Mouse (Mus musculus): ENCODE data around the gene Pih1d3. TPM values are rescaled to one million over a fixed set of nuclear protein-coding genes. Genes with fewer than 3 reads are reported as not detected.
A peak's percentile ranks its signal among the peaks of the same experiment; 100 is the strongest.

Pih1d3 gene
- polyA plus RNA-seq, 1 experiment from 2014 or later: not detected

DNA sequence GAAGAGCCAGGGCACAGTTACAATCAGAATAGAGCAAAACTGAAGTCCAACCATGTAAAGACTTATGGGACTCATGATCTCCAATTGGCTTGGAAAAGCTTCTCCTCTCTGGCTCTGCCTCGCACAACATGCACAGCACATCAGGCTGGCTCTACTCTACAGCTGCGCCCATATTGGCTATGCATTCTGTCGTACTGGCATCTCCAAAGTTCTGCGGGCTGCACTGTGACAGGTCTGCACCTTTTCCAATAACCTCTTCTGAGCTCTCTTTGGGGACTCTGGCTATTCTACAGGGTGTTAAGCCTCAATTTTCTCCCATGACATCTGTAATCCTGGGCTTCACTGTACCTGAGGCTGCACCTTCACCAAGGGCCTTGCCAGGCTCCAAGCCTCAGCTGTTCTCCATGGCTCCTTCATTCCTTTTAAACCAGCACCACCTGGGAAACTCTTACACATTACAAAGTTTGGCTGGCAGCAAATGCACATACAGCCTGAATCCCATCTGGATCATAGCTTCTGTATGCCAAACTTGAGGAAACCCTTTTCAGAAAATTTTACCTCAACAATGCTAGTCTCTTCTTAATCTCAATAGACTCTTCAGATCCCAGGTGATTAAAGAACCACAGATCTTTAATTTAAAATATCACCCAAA lies 1.9 kb upstream of the Pih1d3 start:
- Histone ChIP-seq H3K27me3 (no peaks in the 10 kb centered on the region), H3K36me3 (no peaks in the 10 kb centered on the region), H3K27ac (no peak overlapping the region), H3K4me3 (replicated peaks) (no peak overlapping the region), H3K4me1 (replicated peaks) (no peaks in the 10 kb centered on the region), H3K4me2 (no peak overlapping the region), H3K9ac (replicated peaks) (no peak overlapping the region), H3K9me3 (no peaks in the 10 kb centered on the region)
- no peak for ATAC-seq (ENCODE audit: insufficient number of reproducible peaks, insufficient read depth, low FRiP score, low TSS enrichment, low read depth)
- 92% methylated on average over 4 of the region's 4 CpGs for WGBS

DNA sequence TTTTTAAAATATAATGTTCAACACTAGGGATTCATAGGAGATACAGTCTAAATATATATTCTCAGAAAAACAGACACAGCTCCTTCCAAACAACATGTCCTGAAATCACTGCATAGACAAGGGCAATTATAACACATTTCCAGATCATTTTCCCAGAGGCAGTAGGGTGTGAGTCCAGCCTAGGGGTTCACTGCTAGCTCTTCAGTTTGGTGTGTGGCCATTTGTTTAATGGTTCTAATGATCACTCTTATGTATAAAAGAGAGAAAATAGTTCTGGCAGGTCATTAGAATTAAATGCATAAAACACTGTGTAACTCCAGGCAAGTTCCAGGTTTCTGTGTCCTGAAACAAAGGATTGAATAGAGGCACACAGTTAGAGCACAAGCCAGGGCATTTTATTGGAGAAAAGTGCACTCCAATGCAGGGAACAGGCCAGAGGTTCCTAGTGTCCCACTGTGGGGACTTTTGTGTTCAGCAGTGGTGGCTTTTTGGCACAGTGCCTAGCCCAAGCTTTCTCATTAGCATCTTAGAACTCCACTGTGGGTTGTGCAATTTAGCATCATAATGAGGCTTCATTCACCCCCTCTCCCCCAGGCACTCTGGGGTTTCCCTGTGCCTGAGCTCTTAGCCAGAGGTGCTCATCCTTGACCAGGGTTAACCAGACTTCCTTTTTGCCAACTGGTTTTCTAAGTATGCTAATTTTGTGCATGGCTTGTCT lies 10.8 kb downstream of the Pih1d3 start:
- Histone ChIP-seq H3K4me1 (replicated peaks) (0 out of 2 replicates have a peak, but pooled peaks cover 5% of the 10 kb centered on the region), H3K4me2 (no peak overlapping the region), H3K9ac (replicated peaks) (no peak overlapping the region), H3K27me3 (no peaks in the 10 kb centered on the region), H3K4me3 (replicated peaks) (no peak overlapping the region), H3K9me3 (no peaks in the 10 kb centered on the region), H3K36me3 (no peaks in the 10 kb centered on the region), H3K27ac (no peak overlapping the region)
- peak; percentile 60; the same call in 1 of the 2 replicates for ATAC-seq (ENCODE audit: insufficient number of reproducible peaks, insufficient read depth, low FRiP score, low TSS enrichment, low read depth)

GRCm38 (mm10) chr1:31260218-31260923 lies 37.7 kb downstream of the Pih1d3 start:
- Histone ChIP-seq H3K9me3 (no peaks in the 10 kb centered on the region), H3K4me2 (no peak overlapping the region), H3K36me3 (no peaks in the 10 kb centered on the region), H3K9ac (replicated peaks) (no peak overlapping the region), H3K4me1 (replicated peaks) (no peaks in the 10 kb centered on the region), H3K27me3 (no peaks in the 10 kb centered on the region), H3K27ac (no peak overlapping the region), H3K4me3 (replicated peaks) (no peak overlapping the region)
- WGBS: 71% methylated on average over 10 of the region's 10 CpGs
- no peak for ATAC-seq (ENCODE audit: insufficient number of reproducible peaks, insufficient read depth, low FRiP score, low TSS enrichment, low read depth)

Other genes with a start within 250 kb of the Pih1d3 start
- not detected in 2 replicates for gene AC153137.1, start 244.9 kb upstream of the Pih1d3 start, polyA plus RNA-seq (2016; fragmentation: Nextera tagmentation; extraction: Ambion mirVana)
- gene Lgsn, start 46.4 kb upstream of the Pih1d3 start, polyA plus RNA-seq (2016; fragmentation: Nextera tagmentation; extraction: Ambion mirVana): not detected in 2 replicates
- not detected in 2 replicates for gene 4931428L18Rik, start 154 bp upstream of the Pih1d3 start, polyA plus RNA-seq (2016; fragmentation: Nextera tagmentation; extraction: Ambion mirVana)